Comparison of ENCODE assay signal across 11 mouse cellular contexts in genomic region chr1:127338833-127339487, GRCm38 (mm10).
DNase-seq lines count a peak whose midpoint lies in the region; ATAC-seq and TF ChIP-seq lines count a peak whose summit lies in the region.
"Had no signal": no experiment of that assay in that cellular context is flagged by ENCODE, and none has a peak within 500 bp of the region (broad histone marks: within the 10 kb centered on the region; RNA-seq: fewer than 3 reads in every experiment).

No protein-coding gene starts in this region.

- DNase-seq in adrenal gland, adult 2 months: peak; percentile 41
- DNase-seq in adrenal gland, postnatal 4 days (ENCODE audit: low spot score in 2 of 2): no peak
- no peak for DNase-seq in G1E (ENCODE audit: low spot score)
- peak; percentile 70 to 75 for DNase-seq in cerebellum, postnatal 14 days
- DNase-seq in heart, postnatal 0 days (ENCODE audit: low spot score): no peak
- no peak for DNase-seq in right cerebral cortex, postnatal 36 days (ENCODE audit: low spot score in 2 of 2)
- no peak for DNase-seq in right cerebral cortex, postnatal 4 days

- peaks cover 64% of the 10 kb centered on the region for H3K9me3 ChIP-seq in G1E (replicated peaks)
- no peaks in the 10 kb centered on the region for H3K9me3 ChIP-seq in heart, postnatal 0 days (replicated peaks; ENCODE audit: control insufficient read depth, low read length)
- no peaks in the 10 kb centered on the region for H3K9me3 ChIP-seq in neural tube, embryonic 15.5 days (replicated peaks)
- H3K9me3 ChIP-seq: limb, embryonic 15.5 days; neural tube, embryonic 12.5 days had no signal

- H3K27ac ChIP-seq in heart, postnatal 0 days (ENCODE audit: low read depth): peak overlapping the region; percentile 43; the same call in 1 of the 2 replicates
- H3K27ac ChIP-seq in neural tube, embryonic 15.5 days (replicated peaks): no peak overlapping the region; the same call in 1 of the 2 replicates
- H3K27ac ChIP-seq: limb, embryonic 15.5 days; neural tube, embryonic 12.5 days had no signal

- H3K4me3 ChIP-seq in G1E (ENCODE audit: low read depth, low read length): 0 out of 2 replicates have a peak overlapping the region, but pooled peaks have one; percentile 7
- no peak overlapping the region for H3K4me3 ChIP-seq in heart, postnatal 0 days (ENCODE audit: low read depth, low read length)
- H3K4me3 ChIP-seq in neural tube, embryonic 15.5 days (replicated peaks): no peak overlapping the region
- H3K4me3 ChIP-seq: limb, embryonic 15.5 days; neural tube, embryonic 12.5 days had no signal

- no peaks in the 10 kb centered on the region for H3K36me3 ChIP-seq in G1E (replicated peaks)
- H3K36me3 ChIP-seq in heart, postnatal 0 days (replicated peaks; ENCODE audit: control insufficient read depth, insufficient read depth, low read length): no peaks in the 10 kb centered on the region
- no peaks in the 10 kb centered on the region for H3K36me3 ChIP-seq in neural tube, embryonic 15.5 days
- H3K36me3 ChIP-seq: limb, embryonic 15.5 days; neural tube, embryonic 12.5 days had no signal

- TF ChIP-seq CTCF in G1E (IDR thresholded peaks at IDR 0.05; ENCODE audit: low read depth, low read length): no peak
- no peak for TF ChIP-seq CTCF in heart, postnatal 0 days (IDR thresholded peaks at IDR 0.05; ENCODE audit: low read depth)

- H3K4me2 ChIP-seq in heart, postnatal 0 days (ENCODE audit: low read depth, low read length): no peak overlapping the region
- H3K4me2 ChIP-seq in neural tube, embryonic 15.5 days: no peak overlapping the region
- H3K4me2 ChIP-seq: limb, embryonic 15.5 days; neural tube, embryonic 12.5 days had no signal

- H3K27me3 ChIP-seq in G1E (ENCODE audit: insufficient read depth, low read length): no peaks in the 10 kb centered on the region
- H3K27me3 ChIP-seq in heart, postnatal 0 days (ENCODE audit: control insufficient read depth, insufficient read depth, low read length): no peaks in the 10 kb centered on the region
- H3K27me3 ChIP-seq in neural tube, embryonic 15.5 days (replicated peaks): no peaks in the 10 kb centered on the region
- H3K27me3 ChIP-seq: limb, embryonic 15.5 days; neural tube, embryonic 12.5 days had no signal

- H3K9ac ChIP-seq in heart, postnatal 0 days (replicated peaks; ENCODE audit: low read depth, low read length): no peak overlapping the region
- no peak overlapping the region for H3K9ac ChIP-seq in neural tube, embryonic 15.5 days (replicated peaks)
- H3K9ac ChIP-seq: limb, embryonic 15.5 days; neural tube, embryonic 12.5 days had no signal

- H3K4me1 ChIP-seq in G1E (ENCODE audit: insufficient read depth, low read depth, low read length): no peaks in the 10 kb centered on the region
- H3K4me1 ChIP-seq in heart, postnatal 0 days (ENCODE audit: control insufficient read depth, insufficient read depth): peaks cover 23% of the 10 kb centered on the region
- H3K4me1 ChIP-seq in neural tube, embryonic 15.5 days: peaks cover 12% of the 10 kb centered on the region

- ATAC-seq in G1E (ENCODE audit: extremely low read depth, insufficient number of reproducible peaks, low FRiP score, poor library complexity, severe bottlenecking): no peak
- ATAC-seq in heart, postnatal 0 days (ENCODE audit: insufficient read depth, low read depth): peak; percentile 39; the same call in 1 of the 2 replicates
- no peak for ATAC-seq in neural tube, embryonic 15.5 days (ENCODE audit: low FRiP score)
- ATAC-seq: activated CD4-positive, CD25-positive, alpha-beta regulatory T cell, adult 4 months had no signal

- no peak for TF ChIP-seq EP300 in heart, postnatal 0 days (IDR thresholded peaks at IDR 0.05; ENCODE audit: low read depth)

- WGBS in heart, postnatal 0 days: 34% methylated on average over 9 of the region's 9 CpGs
- WGBS in neural tube, embryonic 15.5 days: 49% methylated on average over 9 of the region's 9 CpGs

Comparison
In these comparisons a context has a peak if more than half of its experiments do, and no peak if none do; other contexts are left out.
1. DNase-seq: peak in adrenal gland, adult 2 months (single experiment) and cerebellum, postnatal 14 days (2 of 2); none in adrenal gland, postnatal 4 days (0 of 2), G1E (single experiment), heart, postnatal 0 days (single experiment), right cerebral cortex, postnatal 36 days (0 of 2) and right cerebral cortex, postnatal 4 days (single experiment).